Mouse (Mus musculus) neural tube, embryonic 15.5 days (tissue): ENCODE measurements around the gene Btnl10. TPM values are rescaled to one million over a fixed set of nuclear protein-coding genes. Genes with fewer than 3 reads are reported as not detected.

Source experiments
- ATAC-seq: fragments of 200-750 bp; cut with Nextera tagmentation; 2 replicates; pipeline ENCODE4 v1.8.0; 2017; ENCODE audit warnings: mild to moderate bottlenecking, moderate TSS enrichment, moderate library complexity; ENCODE audit not compliant: low FRiP score
- H3K27ac ChIP-seq: fragments of 300-500 bp; sonication (generic); replicated peaks from 2 replicates; pipeline ENCODE4 v1.5.1; 2015; ENCODE audit warnings: mild to moderate bottlenecking, inconsistent platforms
- H3K27me3 ChIP-seq: fragments of 300-500 bp; sonication (generic); replicated peaks from 2 replicates; pipeline ENCODE4 v1.6.1; 2015; ENCODE audit warnings: inconsistent platforms
- H3K36me3 ChIP-seq: fragments of 300-500 bp; sonication (generic); 2 replicates; pipeline ENCODE4 v1.6.1; 2015; ENCODE audit warnings: inconsistent platforms
- H3K4me1 ChIP-seq: fragments of 300-500 bp; sonication (generic); 2 replicates; pipeline ENCODE4 v1.6.1; 2015; ENCODE audit warnings: inconsistent platforms
- H3K4me2 ChIP-seq: fragments of 300-500 bp; sonication (generic); 2 replicates; pipeline ENCODE4 v1.6.1; 2015; ENCODE audit warnings: inconsistent platforms, mild to moderate bottlenecking, moderate library complexity
- H3K4me3 ChIP-seq: fragments of 300-500 bp; sonication (generic); replicated peaks from 2 replicates; pipeline ENCODE4 v1.5.1; 2015; ENCODE audit warnings: mild to moderate bottlenecking, inconsistent platforms
- H3K9ac ChIP-seq: fragments of 300-500 bp; sonication (generic); replicated peaks from 2 replicates; pipeline ENCODE4 v1.6.1; 2015; ENCODE audit warnings: mild to moderate bottlenecking, inconsistent platforms
- H3K9me3 ChIP-seq: fragments of 300-500 bp; sonication (generic); replicated peaks from 2 replicates; pipeline ENCODE4 v1.6.1; 2016; ENCODE audit warnings: inconsistent platforms
- WGBS: fragments of 180-500 bp; shearing (Covaris S2); methylation state at CpG from one replicate; pipeline ENCODE4 v1.1.7; 2015; ENCODE audit warnings: mixed read lengths; 5-methylcytosine and 5-hydroxymethylcytosine counted together
- polyA plus RNA-seq: library from polyadenylated mRNA; unstranded; fragments of >200 nt; fragmentation: Nextera tagmentation; extraction: Ambion mirVana; gene quantifications from 2 replicates; pipeline ENCODE4 v1.2.1, GENCODE M21; 2015

Gene Btnl10
- 0.10 TPM in 1 of 2 replicates, not detected in the other for polyA plus RNA-seq

GRCm38 (mm10) chr11:58917745-58918366 lies at the start of gene Btnl10:
TSS of gene Btnl10 (plus strand) at chr11:58917908.
- H3K27me3 ChIP-seq = no peaks in the 10 kb centered on the region
- no peak within 1 kb of the TSS for H3K4me2 ChIP-seq
- 0 out of 2 replicates have a peak, but pooled peaks cover 6% of the 10 kb centered on the region for H3K4me1 ChIP-seq
- H3K9me3 ChIP-seq = no peaks in the 10 kb centered on the region
- no peaks in the 10 kb centered on the region for H3K36me3 ChIP-seq
- WGBS = 89% methylated on average over 12 of the region's 12 CpGs
- no peak within 1 kb of the TSS for H3K4me3 ChIP-seq
- H3K9ac ChIP-seq = no peak within 1 kb of the TSS
- no peak for ATAC-seq
- H3K27ac ChIP-seq = no peak within 1 kb of the TSS

GRCm38 (mm10) chr11:58867954-58868330 lies 49.8 kb upstream of the Btnl10 start:
- H3K27ac ChIP-seq = peak overlapping the region; percentile 93
- peak overlapping the region; percentile 80 for H3K4me2 ChIP-seq
- H3K27me3 ChIP-seq = no peaks in the 10 kb centered on the region
- no peak for ATAC-seq
- H3K9ac ChIP-seq = peak overlapping the region; percentile 87
- H3K4me3 ChIP-seq = peak overlapping the region; percentile 75
- H3K4me1 ChIP-seq = peaks cover 28% of the 10 kb centered on the region
- 56% methylated on average over 6 of the region's 6 CpGs for WGBS
- peaks cover 17% of the 10 kb centered on the region for H3K36me3 ChIP-seq
- H3K9me3 ChIP-seq = no peaks in the 10 kb centered on the region

- WGBS = 91% methylated on average over 4 of the region's 4 CpGs
- H3K9me3 ChIP-seq = no peaks in the 10 kb centered on the region
- H3K4me3 ChIP-seq = no peak overlapping the region
- no peak overlapping the region for H3K27ac ChIP-seq
- H3K4me2 ChIP-seq = no peak overlapping the region
- H3K27me3 ChIP-seq = no peaks in the 10 kb centered on the region
- no peak for ATAC-seq
- peaks cover 28% of the 10 kb centered on the region for H3K4me1 ChIP-seq
- peaks cover 21% of the 10 kb centered on the region for H3K36me3 ChIP-seq
- H3K9ac ChIP-seq = no peak overlapping the region
Observed at GRCm38 (mm10) chr11:58870961-58871360, 46.7 kb upstream of the Btnl10 start.

- H3K27me3 ChIP-seq = no peaks in the 10 kb centered on the region
- H3K27ac ChIP-seq = no peak overlapping the region
- H3K4me3 ChIP-seq = no peak overlapping the region
- WGBS = 84% methylated on average over 8 of the region's 8 CpGs
- H3K4me1 ChIP-seq = no peaks in the 10 kb centered on the region
- H3K9ac ChIP-seq = no peak overlapping the region
- no peak overlapping the region for H3K4me2 ChIP-seq
- no peak for ATAC-seq
- no peaks in the 10 kb centered on the region for H3K9me3 ChIP-seq
- H3K36me3 ChIP-seq = peaks cover 50% of the 10 kb centered on the region
Observed at GRCm38 (mm10) chr11:58883756-58884155, 34.0 kb upstream of the Btnl10 start.

- H3K4me3 ChIP-seq = no peak overlapping the region
- H3K9me3 ChIP-seq = no peaks in the 10 kb centered on the region
- no peak overlapping the region for H3K27ac ChIP-seq
- no peaks in the 10 kb centered on the region for H3K27me3 ChIP-seq
- no peaks in the 10 kb centered on the region for H3K4me1 ChIP-seq
- no peak overlapping the region for H3K9ac ChIP-seq
- H3K36me3 ChIP-seq = peaks cover 56% of the 10 kb centered on the region
- ATAC-seq = no peak
- WGBS = 93% methylated on average over 10 of the region's 10 CpGs
- no peak overlapping the region for H3K4me2 ChIP-seq
Observed at GRCm38 (mm10) chr11:58890511-58890910, 27.2 kb upstream of the Btnl10 start.

GRCm38 (mm10) chr11:58894456-58894855 lies 23.3 kb upstream of the Btnl10 start:
- Histone ChIP-seq H3K27me3 (no peaks in the 10 kb centered on the region), H3K4me1 (no peaks in the 10 kb centered on the region), H3K4me2 (no peak overlapping the region), H3K9ac (no peak overlapping the region), H3K9me3 (no peaks in the 10 kb centered on the region), H3K36me3 (peaks cover 72% of the 10 kb centered on the region), H3K27ac (no peak overlapping the region), H3K4me3 (no peak overlapping the region)
- ATAC-seq = no peak
- WGBS = 75% methylated on average over 6 of the region's 6 CpGs

- H3K36me3 ChIP-seq = peaks cover 61% of the 10 kb centered on the region
- ATAC-seq = no peak
- H3K4me1 ChIP-seq = peaks cover 7% of the 10 kb centered on the region
- H3K9ac ChIP-seq = no peak overlapping the region
- no peak overlapping the region for H3K27ac ChIP-seq
- H3K4me3 ChIP-seq = no peak overlapping the region
- no peak overlapping the region for H3K4me2 ChIP-seq
- WGBS = 79% methylated on average over 6 of the region's 6 CpGs
- H3K27me3 ChIP-seq = no peaks in the 10 kb centered on the region
- no peaks in the 10 kb centered on the region for H3K9me3 ChIP-seq
Observed at GRCm38 (mm10) chr11:58897485-58897884, 20.2 kb upstream of the Btnl10 start.

GRCm38 (mm10) chr11:58901080-58901479 lies 16.6 kb upstream of the Btnl10 start:
- Histone ChIP-seq H3K4me2 (no peak overlapping the region), H3K4me1 (peaks cover 18% of the 10 kb centered on the region), H3K27me3 (no peaks in the 10 kb centered on the region), H3K4me3 (no peak overlapping the region), H3K9ac (no peak overlapping the region), H3K27ac (no peak overlapping the region), H3K9me3 (no peaks in the 10 kb centered on the region), H3K36me3 (peaks cover 36% of the 10 kb centered on the region)
- ATAC-seq = no peak

GRCm38 (mm10) chr11:58903511-58904409 lies 13.9 kb upstream of the Btnl10 start, which contains the start of gene Zfp39:
TSS of gene Zfp39 (minus strand) at chr11:58904225.
- H3K36me3 ChIP-seq = peaks cover 18% of the 10 kb centered on the region

GRCm38 (mm10) chr11:58904410-58904718 lies 13.3 kb upstream of the Btnl10 start:
- 5% methylated on average over 8 of the region's 8 CpGs for WGBS
- H3K9me3 ChIP-seq = no peaks in the 10 kb centered on the region
- no peaks in the 10 kb centered on the region for H3K27me3 ChIP-seq
- peak overlapping the region; percentile 65 for H3K4me3 ChIP-seq
- peak overlapping the region; percentile 75 for H3K4me2 ChIP-seq
- ATAC-seq = no peak
- H3K36me3 ChIP-seq = peaks cover 14% of the 10 kb centered on the region
- H3K4me1 ChIP-seq = peaks cover 18% of the 10 kb centered on the region
- H3K27ac ChIP-seq = peak overlapping the region; percentile 72; the same call in 1 of the 2 replicates
- H3K9ac ChIP-seq = peak overlapping the region; percentile 53; the same call in 1 of the 2 replicates

More at GRCm38 (mm10) chr11:58903511-58904409, 13.9 kb upstream of the Btnl10 start, which contains the start of gene Zfp39:
- Histone ChIP-seq H3K27ac (peak within 1 kb of the TSS; percentile 88), H3K9ac (peak within 1 kb of the TSS; percentile 73), H3K4me1 (peaks cover 18% of the 10 kb centered on the region), H3K9me3 (no peaks in the 10 kb centered on the region), H3K4me2 (peak within 1 kb of the TSS; percentile 75), H3K4me3 (peak within 1 kb of the TSS; percentile 65), H3K27me3 (no peaks in the 10 kb centered on the region)
- WGBS = under 1% methylated on average over 40 of the region's 40 CpGs
- ATAC-seq = peak; percentile 99

- Histone ChIP-seq H3K4me1 (peaks cover 18% of the 10 kb centered on the region), H3K9me3 (no peaks in the 10 kb centered on the region), H3K27me3 (no peaks in the 10 kb centered on the region), H3K27ac (no peak overlapping the region), H3K4me2 (peak overlapping the region; percentile 75; the same call in 1 of the 2 replicates), H3K4me3 (no peak overlapping the region), H3K36me3 (peaks cover 14% of the 10 kb centered on the region), H3K9ac (no peak overlapping the region)
- WGBS = 49% methylated on average over 6 of the region's 6 CpGs
- no peak for ATAC-seq
Observed at GRCm38 (mm10) chr11:58904838-58905237, 12.9 kb upstream of the Btnl10 start.

- Histone ChIP-seq H3K27me3 (no peaks in the 10 kb centered on the region), H3K4me2 (no peak overlapping the region), H3K36me3 (no peaks in the 10 kb centered on the region), H3K9me3 (no peaks in the 10 kb centered on the region), H3K4me3 (no peak overlapping the region), H3K4me1 (0 out of 2 replicates have a peak, but pooled peaks cover 6% of the 10 kb centered on the region), H3K9ac (no peak overlapping the region), H3K27ac (no peak overlapping the region)
- WGBS = 100% methylated on average over 1 of the region's 1 CpGs
- no peak for ATAC-seq
Observed at GRCm38 (mm10) chr11:58913776-58914175, 3.9 kb upstream of the Btnl10 start.
